Mouse (Mus musculus) liver, postnatal 0 days (tissue): ENCODE data around the gene Afg1l. TPM values are rescaled to one million over a fixed set of nuclear protein-coding genes. Genes with fewer than 3 reads are reported as not detected.

Experiments
- ATAC-seq: fragments of 200-750 bp; cut with Nextera tagmentation; 2 replicates; pipeline ENCODE4 v1.8.0; 2017; ENCODE audit warnings: mild to moderate bottlenecking, moderate library complexity
- DNase-seq: peaks from one replicate; pipeline ENCODE4 v3.0.0-alpha.2; 2016
- H3K27ac ChIP-seq: fragments of 300-500 bp; sonication (generic); 2 replicates; pipeline ENCODE4 v1.5.1; 2014; ENCODE audit warnings: antibody characterized with exemption, moderate library complexity, mild to moderate bottlenecking, low read depth
- H3K27me3 ChIP-seq: fragments of 300-500 bp; sonication (generic); 2 replicates; pipeline ENCODE4 v1.6.1; 2014; ENCODE audit warnings: low read length, control low read depth, mixed read lengths; ENCODE audit not compliant: insufficient read depth
- H3K36me3 ChIP-seq: fragments of 300-500 bp; sonication (generic); replicated peaks from 2 replicates; pipeline ENCODE4 v1.6.1; 2014; ENCODE audit warnings: mild to moderate bottlenecking, control low read depth, low read length, moderate library complexity, mixed read lengths; ENCODE audit not compliant: insufficient read depth
- H3K4me1 ChIP-seq: fragments of 300-500 bp; sonication (generic); 2 replicates; pipeline ENCODE4 v1.6.1; 2014; ENCODE audit warnings: antibody characterized with exemption, mild to moderate bottlenecking, control low read depth; ENCODE audit not compliant: insufficient read depth
- H3K4me2 ChIP-seq: fragments of 300-500 bp; sonication (generic); 2 replicates; pipeline ENCODE4 v1.6.1; 2014; ENCODE audit warnings: low read depth, mild to moderate bottlenecking, low read length, moderate library complexity, mixed read lengths
- H3K4me3 ChIP-seq: fragments of 300-500 bp; sonication (generic); 2 replicates; pipeline ENCODE4 v1.5.1; 2014; ENCODE audit warnings: low read depth, low read length
- H3K9ac ChIP-seq: fragments of 300-500 bp; sonication (generic); replicated peaks from 2 replicates; pipeline ENCODE4 v1.6.1; 2014; ENCODE audit warnings: mild to moderate bottlenecking, moderate library complexity
- H3K9me3 ChIP-seq: fragments of 300-500 bp; sonication (generic); 2 replicates; pipeline ENCODE4 v1.6.1; 2016; ENCODE audit warnings: mild to moderate bottlenecking, control low read depth, low read length, mixed read lengths
- CTCF ChIP-seq: sonication (generic); IDR thresholded peaks from 2 replicates; pipeline ENCODE4 v1.5.1; 2016; ENCODE audit warnings: antibody characterized with exemption, low read depth
- EP300 ChIP-seq: IDR thresholded peaks from 2 replicates; pipeline ENCODE4 v1.6.1; 2016; ENCODE audit warnings: antibody characterized with exemption, low read depth, mild to moderate bottlenecking
- WGBS: fragments of 180-500 bp; shearing (Covaris S2); extraction: QIAGEN DNeasy Blood & Tissue Kit; methylation state at CpG from one replicate; pipeline ENCODE4 v1.1.7; 2014; ENCODE audit not compliant: insufficient replicate concordance; 5-methylcytosine and 5-hydroxymethylcytosine counted together
- polyA plus RNA-seq: library from polyadenylated mRNA; unstranded; fragments of >200 nt; fragmentation: Nextera tagmentation; extraction: Ambion mirVana; gene quantifications from 2 replicates; pipeline ENCODE4 v1.2.1, GENCODE M21; 2015

The Afg1l gene
- polyA plus RNA-seq, 1 experiment from 2014 or later, result 2.9 TPM

- no peaks in the 10 kb centered on the region for H3K9me3 ChIP-seq
- ATAC-seq (no peak), DNase-seq (no peak)
- 60% methylated on average over 6 of the region's 6 CpGs for whole genome bisulfite sequencing
- no peak overlapping the region for H3K4me3 ChIP-seq
- no peak for TF ChIP-seq EP300
- H3K36me3 ChIP-seq, result peaks cover 4% of the 10 kb centered on the region
- H3K9ac ChIP-seq, result no peak overlapping the region
- H3K27me3 ChIP-seq, result no peaks in the 10 kb centered on the region
- H3K4me2 ChIP-seq, result no peak overlapping the region
- no peak overlapping the region for H3K27ac ChIP-seq
- H3K4me1 ChIP-seq, result no peaks in the 10 kb centered on the region
Observed at GRCm38 (mm10) chr10:42340426-42340793, 138.0 kb downstream of the Afg1l start.

- H3K4me2 ChIP-seq, result no peak overlapping the region
- WGBS, result 89% methylated on average over 8 of the region's 8 CpGs
- H3K9me3 ChIP-seq, result no peaks in the 10 kb centered on the region
- peaks cover 4% of the 10 kb centered on the region; the same call in 1 of the 2 replicates for H3K36me3 ChIP-seq
- no peaks in the 10 kb centered on the region for H3K27me3 ChIP-seq
- DNase-seq, result no peak
- no peak overlapping the region for H3K9ac ChIP-seq
- no peak for ATAC-seq
- H3K4me3 ChIP-seq, result no peak overlapping the region
- TF ChIP-seq CTCF (no peak), EP300 (no peak)
- no peak overlapping the region for H3K27ac ChIP-seq
- no peaks in the 10 kb centered on the region for H3K4me1 ChIP-seq
Observed at GRCm38 (mm10) chr10:42339773-42340425, 138.5 kb downstream of the Afg1l start.

GRCm38 (mm10) chr10:42338456-42338855 is 139.9 kb downstream of the Afg1l start:
- TF ChIP-seq CTCF, result no peak
- TF ChIP-seq EP300, result no peak
- 82% methylated on average over 9 of the region's 9 CpGs for WGBS
- H3K27me3 ChIP-seq, result no peaks in the 10 kb centered on the region
- H3K4me3 ChIP-seq, result no peak overlapping the region
- no peak overlapping the region for H3K4me2 ChIP-seq
- no peak overlapping the region for H3K27ac ChIP-seq
- no peak overlapping the region for H3K9ac ChIP-seq
- ATAC-seq (no peak), DNase-seq (no peak)
- no peaks in the 10 kb centered on the region for H3K4me1 ChIP-seq
- no peaks in the 10 kb centered on the region for H3K9me3 ChIP-seq
- H3K36me3 ChIP-seq, result peaks cover 4% of the 10 kb centered on the region; the same call in 1 of the 2 replicates

- WGBS, result 71% methylated on average over 8 of the region's 8 CpGs
- peak; percentile 21 for DNase-seq
- Histone ChIP-seq H3K9me3 (no peaks in the 10 kb centered on the region), H3K9ac (no peak overlapping the region), H3K4me1 (no peaks in the 10 kb centered on the region), H3K4me2 (no peak overlapping the region), H3K27ac (no peak overlapping the region), H3K27me3 (no peaks in the 10 kb centered on the region), H3K36me3 (no peaks in the 10 kb centered on the region), H3K4me3 (no peak overlapping the region)
- no peak for ATAC-seq
- TF ChIP-seq CTCF (peak; percentile 56), EP300 (no peak)
Observed at GRCm38 (mm10) chr10:42327576-42327975, 150.8 kb downstream of the Afg1l start.

GRCm38 (mm10) chr10:42325305-42325704 is 153.1 kb downstream of the Afg1l start:
- Histone ChIP-seq H3K4me3 (no peak overlapping the region), H3K27me3 (no peaks in the 10 kb centered on the region), H3K27ac (no peak overlapping the region), H3K9ac (no peak overlapping the region), H3K36me3 (no peaks in the 10 kb centered on the region), H3K4me2 (no peak overlapping the region), H3K4me1 (no peaks in the 10 kb centered on the region), H3K9me3 (no peaks in the 10 kb centered on the region)
- ATAC-seq (no peak), DNase-seq (no peak)
- WGBS, result 86% methylated on average over 10 of the region's 10 CpGs
- TF ChIP-seq CTCF (no peak), EP300 (no peak)

GRCm38 (mm10) chr10:42323978-42324377 is 154.4 kb downstream of the Afg1l start:
- no peaks in the 10 kb centered on the region for H3K36me3 ChIP-seq
- H3K27me3 ChIP-seq, result no peaks in the 10 kb centered on the region
- DNase-seq, result no peak
- no peak overlapping the region for H3K4me3 ChIP-seq
- no peak overlapping the region for H3K27ac ChIP-seq
- TF ChIP-seq EP300 (no peak), CTCF (no peak)
- no peaks in the 10 kb centered on the region for H3K9me3 ChIP-seq
- no peak for ATAC-seq
- H3K4me2 ChIP-seq, result no peak overlapping the region
- no peaks in the 10 kb centered on the region for H3K4me1 ChIP-seq
- H3K9ac ChIP-seq, result no peak overlapping the region
